Mouse (Mus musculus): Measurements from ENCODE around the gene Bdp1. TPM values are rescaled to one million over a fixed set of nuclear protein-coding genes. Genes with fewer than 3 reads are reported as not detected.
A peak's percentile ranks its signal among the peaks of the same experiment; 100 is the strongest.
"Not testable (repeated sequence)": the region's sequence is repeated elsewhere in the genome, so short reads cannot be mapped to it uniquely, and the experiment has no call there.

Gene Bdp1
- total RNA-seq (2021), result 10 to 100 TPM; 11.7 to 12.1 TPM
- long read RNA-seq, experiment 1, partial matches to known transcripts, result 1 of 1 reads
- long read RNA-seq, experiment 1, other reads (novel, unspliced or antisense), result 0 of 1 reads
- long read RNA-seq, experiment 2, result 0 reads

GRCm38 (mm10) chr13:100103748-100104254 is at the start of gene Bdp1:
Gene Bdp1 (minus strand): TSS chr13:100104070.
- intact Hi-C loops (cut with DNase I; ENCODE audit: low total_unique reads), result no loop called here
- DNase-seq, result peak; percentile 91

GRCm38 (mm10) chr13:100152659-100153058 is 48.8 kb upstream of the Bdp1 start:
- intact Hi-C loops (cut with DNase I; ENCODE audit: low total_unique reads), result no loop called here
- no peak for DNase-seq

- intact Hi-C loops (cut with DNase I; ENCODE audit: low total_unique reads), result no loop called here
- DNase-seq, result no peak
These were observed 37.9 kb upstream of the Bdp1 start for GRCm38 (mm10) chr13:100141646-100142314.

- DNase-seq, result no peak
- intact Hi-C loops (cut with DNase I; ENCODE audit: low total_unique reads), result no loop called here
These were observed 21.4 kb upstream of the Bdp1 start for GRCm38 (mm10) chr13:100125258-100125643.

GRCm38 (mm10) chr13:100124423-100125257 is 20.8 kb upstream of the Bdp1 start, which contains the start of gene Smn1:
Gene Smn1 (plus strand): TSS chr13:100124852.
- intact Hi-C loops (cut with DNase I; ENCODE audit: low total_unique reads), result no loop called here
- peak; percentile 90 for DNase-seq

- DNase-seq, result no peak
- intact Hi-C loops (cut with DNase I; ENCODE audit: low total_unique reads), result no loop called here
These were observed 20.1 kb upstream of the Bdp1 start for GRCm38 (mm10) chr13:100123970-100124369.

GRCm38 (mm10) chr13:100112218-100112972 is 8.5 kb upstream of the Bdp1 start:
- intact Hi-C loops (cut with DNase I; ENCODE audit: low total_unique reads), result no loop called here
- no peak for DNase-seq

- peak; percentile 84 for DNase-seq
- intact Hi-C loops (cut with DNase I; ENCODE audit: low total_unique reads), result no loop called here
These were observed 4.0 kb upstream of the Bdp1 start, which contains the start of gene Serf1 for GRCm38 (mm10) chr13:100107652-100108472. Gene Serf1 (plus strand): TSS chr13:100108012.

GRCm38 (mm10) chr13:100103052-100103658 is 715 bp downstream of the Bdp1 start:
- no peak for DNase-seq
- intact Hi-C loops (cut with DNase I; ENCODE audit: low total_unique reads), result no loop called here

GRCm38 (mm10) chr13:100098808-100099207 is 5.1 kb downstream of the Bdp1 start:
- intact Hi-C loops (cut with DNase I; ENCODE audit: low total_unique reads), result no loop called here
- DNase-seq, result no peak

GRCm38 (mm10) chr13:100071473-100071872 is 32.4 kb downstream of the Bdp1 start:
- intact Hi-C loops (cut with DNase I; ENCODE audit: low total_unique reads), result loop anchor here (10.0 kb wide), 1 partner anchor 47 kb away; no protein-coding TSS in a partner anchor
- no peak for DNase-seq

- no peak for DNase-seq
- intact Hi-C loops (cut with DNase I; ENCODE audit: low total_unique reads), result no loop called here
These were observed 36.0 kb downstream of the Bdp1 start for GRCm38 (mm10) chr13:100067821-100068220.

GRCm38 (mm10) chr13:100063936-100064335 is 39.9 kb downstream of the Bdp1 start:
- intact Hi-C loops (cut with DNase I; ENCODE audit: low total_unique reads), result no loop called here
- DNase-seq, result no peak

GRCm38 (mm10) chr13:100057738-100058137 is 46.1 kb downstream of the Bdp1 start:
- intact Hi-C loops (cut with DNase I; ENCODE audit: low total_unique reads), result loop anchor here (5.0 kb wide), 1 partner anchor 35 kb away; no protein-coding TSS in a partner anchor

GRCm38 (mm10) chr13:100026013-100026412 is 77.9 kb downstream of the Bdp1 start:
- intact Hi-C loops (cut with DNase I; ENCODE audit: low total_unique reads), result loop anchor here (10.0 kb wide), 1 partner anchor 49 kb away; no protein-coding TSS in a partner anchor
- DNase-seq, result no peak

More at GRCm38 (mm10) chr13:100057738-100058137, 46.1 kb downstream of the Bdp1 start:
- DNase-seq, result not testable (repeated sequence)

GRCm38 (mm10) chr13:100016891-100017290 is 87.0 kb downstream of the Bdp1 start:
- intact Hi-C loops (cut with DNase I; ENCODE audit: low total_unique reads), result no loop called here
- DNase-seq, result no peak

- no peak for DNase-seq
- intact Hi-C loops (cut with DNase I; ENCODE audit: low total_unique reads), result no loop called here
These were observed 87.9 kb downstream of the Bdp1 start for GRCm38 (mm10) chr13:100015937-100016336.

All from gastrocnemius, postnatal 14 days (tissue).